Mouse (Mus musculus) myocyte (in vitro differentiated cells): ENCODE measurements at regions not wholly inside any gene's neighbourhood (a gene's known extent, or its start where the extent isn't known, plus 50 kb on each side); places are given as distances from the start of the nearest gene placed in this dataset.

ENCODE experiments used
- CEBPB ChIP-seq: IDR thresholded peaks from 2 replicates; pipeline ENCODE4 v1.6.1; 2011; ENCODE audit warnings: mild to moderate bottlenecking, moderate library complexity; ENCODE audit not compliant: poor library complexity, insufficient read depth, severe bottlenecking
- E2F4 ChIP-seq: IDR thresholded peaks from one replicate; pipeline ENCODE4 v1.6.1; 2011; ENCODE audit warnings: mild to moderate bottlenecking, control low read depth, moderate library complexity; ENCODE audit not compliant: insufficient read depth
- MYOG ChIP-seq, 3 experiments: IDR thresholded peaks; one replicate each; pipeline ENCODE4 v1.6.1; 2011; ENCODE audit warnings: control low read depth in 2 of 3, low read depth in 2 of 3, mild to moderate bottlenecking in 2 of 3; ENCODE audit not compliant: insufficient read length in 2 of 3, control insufficient read depth in 1 of 3, insufficient read depth in 1 of 3
- POLR2AphosphoS2 ChIP-seq: IDR thresholded peaks from one replicate; pipeline ENCODE4 v1.6.1; 2011; ENCODE audit warnings: low read depth, control low read depth; ENCODE audit not compliant: insufficient read length

DNA sequence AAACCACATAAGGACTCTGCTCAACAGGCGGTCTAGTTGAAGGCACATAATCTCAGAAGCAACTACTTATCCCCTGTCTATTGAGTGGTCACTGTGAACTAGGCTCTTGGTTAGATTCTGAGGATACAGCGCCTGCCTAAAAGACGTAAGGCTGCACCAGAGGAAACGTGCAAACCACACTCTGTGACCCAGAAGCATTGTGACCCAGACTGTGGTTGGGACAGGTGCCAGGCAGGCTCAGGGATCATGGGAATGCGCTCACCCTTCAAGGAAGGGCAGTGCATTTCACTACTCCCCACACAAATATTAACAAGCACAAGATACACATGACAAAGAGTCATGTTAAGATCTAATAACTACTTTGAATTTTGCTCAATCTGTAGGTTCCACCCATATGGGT lies 628.3 kb downstream of the 1700064H15Rik start:
- TF ChIP-seq CEBPB = no peak
- TF ChIP-seq E2F4 = no peak
- TF ChIP-seq POLR2AphosphoS2 = no peak
- TF ChIP-seq MYOG (IDR thresholded peaks at IDR 0.05; ENCODE audit: control insufficient read depth in 1 of 3, insufficient read depth in 1 of 3, insufficient read length in 2 of 3, low read depth in 2 of 3) = peak in 1 of 3 experiments; percentile 16
